Mouse (Mus musculus) adrenal gland, postnatal 10 days (tissue): ENCODE measurements around the gene F2rl2. TPM values are rescaled to one million over a fixed set of nuclear protein-coding genes. Genes with fewer than 3 reads are reported as not detected.

Source experiments
- DNase-seq: peaks from one replicate; pipeline ENCODE4 v3.0.0; 2021; ENCODE audit warnings: mixed read lengths
- total RNA-seq, 2 experiments: library from RNA; stranded (reverse); gene quantifications; 2 replicates each; pipeline ENCODE4 v1.2.3; 2021

Gene F2rl2
- total RNA-seq, 2 experiments from 2014 or later = 0.24 to 0.36 TPM

- DNase-seq = no peak
Observed at GRCm38 (mm10) chr13:95703376-95703775, 6.7 kb downstream of the F2rl2 start.

GRCm38 (mm10) chr13:95705589-95705988 is 8.9 kb downstream of the F2rl2 start:
- DNase-seq = no peak

DNA sequence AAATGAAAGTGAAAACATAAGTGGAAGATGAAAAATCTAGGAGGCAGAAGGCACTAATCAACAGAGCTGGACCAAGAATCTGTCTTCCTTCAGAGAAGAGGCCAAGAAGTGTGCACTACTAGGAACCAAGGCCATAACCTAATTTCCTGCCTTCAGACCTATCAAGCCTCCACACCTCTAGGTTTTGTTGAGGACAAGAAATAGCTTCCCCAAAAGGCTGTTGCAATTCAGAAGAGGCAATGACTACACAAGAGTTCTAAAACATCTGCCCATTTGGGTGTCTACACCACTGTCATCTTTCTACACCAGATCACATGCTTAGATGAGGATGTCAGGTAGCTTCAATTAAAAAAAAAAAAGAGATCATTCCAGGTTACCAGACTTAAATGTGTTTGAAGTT is 15.4 kb downstream of the F2rl2 start:
- no peak for DNase-seq

- DNase-seq = no peak
Observed at GRCm38 (mm10) chr13:95712570-95713268, 16.1 kb downstream of the F2rl2 start.

GRCm38 (mm10) chr13:95714271-95714975 is 17.8 kb downstream of the F2rl2 start:
- no peak for DNase-seq

- no peak for DNase-seq
Observed at GRCm38 (mm10) chr13:95715356-95715755, 18.7 kb downstream of the F2rl2 start.

DNA sequence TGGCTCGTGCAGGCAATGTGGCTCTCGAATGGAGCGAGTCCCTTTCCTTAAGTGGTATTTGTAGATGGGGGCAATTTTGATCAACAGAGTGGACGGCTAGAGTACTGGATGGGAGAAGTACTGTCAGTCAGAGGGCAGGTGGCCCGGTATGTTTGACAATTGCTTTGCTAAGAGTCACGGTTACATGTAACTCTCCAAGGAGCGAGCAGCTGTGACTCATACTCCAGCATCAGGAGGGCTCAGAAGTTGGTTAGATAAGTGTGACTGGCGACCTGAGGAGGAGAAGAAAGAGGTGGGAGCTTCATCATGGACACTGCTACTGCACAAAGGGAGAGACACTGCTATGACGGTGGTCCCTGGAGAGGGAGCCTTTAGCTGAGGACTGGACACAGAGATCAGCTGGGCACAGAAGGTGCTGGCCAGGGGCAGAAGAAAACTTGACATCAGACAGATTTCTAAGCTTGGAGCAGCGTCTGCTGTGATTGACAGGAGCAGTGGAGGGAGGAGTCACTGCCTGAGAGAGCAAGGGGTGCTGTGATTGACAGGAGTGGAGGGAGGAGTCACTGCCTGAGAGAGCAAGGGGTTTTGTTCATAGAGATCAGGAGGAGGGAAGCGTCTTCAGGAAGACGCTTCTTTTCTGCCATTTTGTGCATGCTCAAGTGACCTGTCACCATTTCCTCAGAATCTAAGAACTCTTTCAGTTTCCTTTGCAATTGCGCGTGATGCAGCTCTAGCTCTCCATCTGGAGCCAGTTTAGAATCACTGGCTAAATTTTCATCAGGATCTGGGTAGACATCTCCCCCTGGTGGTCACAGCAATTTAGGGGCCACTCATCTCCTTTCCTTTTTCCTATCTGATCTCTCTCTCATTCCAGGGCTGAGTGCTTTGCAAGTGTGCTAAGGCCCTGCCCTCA is 22.9 kb downstream of the F2rl2 start:
- peak; percentile 78 for DNase-seq

DNA sequence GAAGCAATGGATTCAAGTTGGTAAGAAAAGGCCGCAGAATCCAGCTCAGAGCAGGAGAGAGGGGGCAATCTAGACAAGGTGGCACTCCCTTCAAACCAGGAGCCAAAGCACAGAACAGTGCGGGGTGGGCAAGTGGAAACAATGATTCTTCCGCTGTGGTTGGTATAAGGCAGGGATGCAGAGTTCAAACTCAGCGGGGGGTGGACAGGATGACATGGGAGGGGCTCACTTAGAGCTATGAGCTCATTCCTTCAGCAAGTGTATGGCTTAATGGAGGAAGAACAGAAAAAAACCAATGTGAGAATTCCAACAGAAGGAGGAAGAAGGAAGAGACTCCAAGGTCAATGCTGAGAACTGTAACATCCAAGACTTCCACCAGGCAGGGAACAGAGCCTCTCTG is 33.8 kb downstream of the F2rl2 start:
- DNase-seq = no peak

DNA sequence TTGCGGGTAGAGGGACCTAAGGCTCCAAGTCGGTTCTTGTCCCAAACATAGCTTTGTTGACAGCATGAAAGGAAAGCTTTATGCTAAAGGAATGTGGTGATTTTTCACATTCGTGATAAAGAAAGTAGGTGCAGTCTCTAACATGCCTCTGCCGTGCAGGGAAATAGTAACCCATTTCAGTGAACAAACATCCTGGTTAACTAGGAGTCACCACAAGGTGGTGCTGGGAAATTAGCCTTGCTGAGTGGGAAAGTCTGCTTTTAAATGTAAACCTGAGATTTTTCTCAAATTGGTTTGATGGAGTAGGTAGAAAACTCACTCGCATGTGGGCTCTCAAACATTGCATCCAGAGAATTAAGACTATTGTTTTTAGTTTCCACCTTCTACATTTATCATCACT is 43.0 kb downstream of the F2rl2 start:
- peak; percentile 22 for DNase-seq

- DNase-seq = no peak
Observed at GRCm38 (mm10) chr13:95741813-95742689, 45.4 kb downstream of the F2rl2 start.

- no peak for DNase-seq
Observed at GRCm38 (mm10) chr13:95742881-95743466, 46.3 kb downstream of the F2rl2 start.

- DNase-seq = no peak
Observed at GRCm38 (mm10) chr13:95745451-95745850, 48.8 kb downstream of the F2rl2 start.

- peak; percentile 79 for DNase-seq
Observed at GRCm38 (mm10) chr13:95746509-95746908, 49.9 kb downstream of the F2rl2 start.

GRCm38 (mm10) chr13:95747101-95747500 is 50.4 kb downstream of the F2rl2 start:
- DNase-seq = no peak

- no peak for DNase-seq
Observed at GRCm38 (mm10) chr13:95747541-95747940, 50.9 kb downstream of the F2rl2 start.

Other genes starting within 250 kb of the F2rl2 start
- gene S100z, start 218.1 kb upstream of the F2rl2 start, total RNA-seq = not detected
- under 1 TPM; 0.63 to 0.82 TPM for gene F2rl1, start 171.6 kb upstream of the F2rl2 start, total RNA-seq
- gene F2r, start 78.4 kb upstream of the F2rl2 start, total RNA-seq = 10 to 100 TPM; 61.1 to 81.8 TPM
- 10 to 100 TPM; 63.8 to 81.7 TPM for gene Iqgap2, start 195.1 kb downstream of the F2rl2 start, total RNA-seq